In genomic region chr1:152060265-152060664, GRCm38 (mm10) we compare ENCODE assay signal across 22 mouse cellular contexts. TPM values are rescaled to one million over a fixed set of nuclear protein-coding genes. Genes with fewer than 3 reads are reported as not detected.
DNase-seq lines count a peak whose midpoint lies in the region; ATAC-seq and TF ChIP-seq lines count a peak whose summit lies in the region.
"Had no signal": no experiment of that assay in that cellular context is flagged by ENCODE, and none has a peak within 500 bp of the region (broad histone marks: within the 10 kb centered on the region; RNA-seq: fewer than 3 reads in every experiment).

No protein-coding gene starts in this region.

- 55% methylated on average over 3 of the region's 3 CpGs for WGBS in cerebellum, adult 2 months
- 88% methylated on average over 3 of the region's 3 CpGs for WGBS in midbrain, embryonic 12.5 days
- 82% methylated on average over 3 of the region's 3 CpGs for WGBS in midbrain, embryonic 10.5 days

- H3K9ac ChIP-seq in midbrain, embryonic 12.5 days (replicated peaks): no peak overlapping the region
- H3K9ac ChIP-seq: embryonic facial prominence, embryonic 12.5 days; forebrain, embryonic 13.5 days; forebrain, embryonic 15.5 days; forebrain, postnatal 0 days had no signal

- TF ChIP-seq CTCF in cerebellum, adult 2 months (IDR thresholded peaks at IDR 0.05; ENCODE audit: borderline replicate concordance, insufficient read depth, low read depth, low read length): no peak
- no peak for TF ChIP-seq CTCF in gastrocnemius, adult 2 months (IDR thresholded peaks at IDR 0.05)

- no peak for ATAC-seq in midbrain, embryonic 12.5 days (ENCODE audit: low FRiP score, low read depth)
- ATAC-seq: activated CD4-positive, CD25-positive, alpha-beta regulatory T cell, adult 4 months; CD4-positive, CD25-positive, alpha-beta regulatory T cell, adult 4 months; forebrain, embryonic 13.5 days; forebrain, embryonic 15.5 days; forebrain, postnatal 0 days; Patski had no signal

- no peak overlapping the region for H3K4me2 ChIP-seq in midbrain, embryonic 12.5 days (replicated peaks)
- H3K4me2 ChIP-seq: embryonic facial prominence, embryonic 12.5 days; forebrain, embryonic 13.5 days; forebrain, embryonic 15.5 days had no signal

- H3K9me3 ChIP-seq in midbrain, embryonic 12.5 days: no peaks in the 10 kb centered on the region
- H3K9me3 ChIP-seq in midbrain, embryonic 10.5 days (replicated peaks): no peaks in the 10 kb centered on the region
- H3K9me3 ChIP-seq: embryonic facial prominence, embryonic 10.5 days; embryonic facial prominence, embryonic 12.5 days; forebrain, embryonic 13.5 days; forebrain, embryonic 15.5 days had no signal

- no peak overlapping the region for H3K4me3 ChIP-seq in cerebellum, adult 2 months (replicated peaks; ENCODE audit: insufficient read depth, low read depth, low read length)
- H3K4me3 ChIP-seq in gastrocnemius, adult 2 months: no peak overlapping the region
- no peak overlapping the region for H3K4me3 ChIP-seq in midbrain, embryonic 12.5 days
- H3K4me3 ChIP-seq in midbrain, embryonic 10.5 days: no peak overlapping the region
- H3K4me3 ChIP-seq: embryonic facial prominence, embryonic 10.5 days; embryonic facial prominence, embryonic 12.5 days; forebrain, embryonic 13.5 days; forebrain, embryonic 15.5 days had no signal

- intact Hi-C loops in gastrocnemius, adult 2 months (cut with DNase I): no loop called here

- H3K27me3 ChIP-seq in cerebellum, adult 2 months (ENCODE audit: control insufficient read depth, insufficient read depth, low read length): no peaks in the 10 kb centered on the region
- no peaks in the 10 kb centered on the region for H3K27me3 ChIP-seq in midbrain, embryonic 12.5 days
- H3K27me3 ChIP-seq in midbrain, embryonic 10.5 days (ENCODE audit: low read depth, poor library complexity, severe bottlenecking): no peaks in the 10 kb centered on the region
- H3K27me3 ChIP-seq: CH12.LX; embryonic facial prominence, embryonic 12.5 days; forebrain, embryonic 13.5 days; forebrain, embryonic 15.5 days; Patski had no signal

- no peaks in the 10 kb centered on the region for H3K36me3 ChIP-seq in midbrain, embryonic 12.5 days
- H3K36me3 ChIP-seq in midbrain, embryonic 10.5 days: 0 out of 2 replicates have a peak, but pooled peaks cover 9% of the 10 kb centered on the region
- H3K36me3 ChIP-seq: embryonic facial prominence, embryonic 10.5 days; embryonic facial prominence, embryonic 12.5 days; forebrain, embryonic 15.5 days; G1E had no signal

- peak in 1 of 2 experiments; percentile 37 for DNase-seq in cerebellum, adult 2 months
- DNase-seq in cerebellum, adult 11 months: no peak
- no peak for DNase-seq in gastrocnemius, adult 2 months
- no peak for DNase-seq in gastrocnemius, adult 18-20 months (ENCODE audit: low spot score)
- no peak for DNase-seq in midbrain, embryonic 10.5 days (ENCODE audit: low spot score)
- DNase-seq: adrenal gland, adult 8-10 months; adrenal gland, postnatal 14 days; adrenal gland, postnatal 36 days; B cell, adult 2 months; cerebellum, adult 9-10 months; cerebellum, postnatal 10 days; forebrain, postnatal 0 days had no signal

- no peak for TF ChIP-seq POLR2A in cerebellum, adult 2 months (IDR thresholded peaks at IDR 0.05; ENCODE audit: borderline replicate concordance, insufficient read depth, low read length)

- H3K27ac ChIP-seq in cerebellum, adult 2 months (ENCODE audit: insufficient read depth, low read length): 0 out of 2 replicates have a peak overlapping the region, but pooled peaks have one; percentile 31
- H3K27ac ChIP-seq in gastrocnemius, adult 2 months: peak overlapping the region; percentile 31; the same call in 1 of the 2 replicates
- H3K27ac ChIP-seq in midbrain, embryonic 12.5 days (replicated peaks): 0 out of 2 replicates have a peak overlapping the region, but pooled peaks have one; percentile 20
- H3K27ac ChIP-seq in midbrain, embryonic 10.5 days (replicated peaks): no peak overlapping the region
- H3K27ac ChIP-seq: embryonic facial prominence, embryonic 10.5 days; embryonic facial prominence, embryonic 12.5 days; forebrain, embryonic 13.5 days; forebrain, embryonic 15.5 days had no signal

- peaks cover 35% of the 10 kb centered on the region for H3K4me1 ChIP-seq in cerebellum, adult 2 months (ENCODE audit: control insufficient read depth, insufficient read depth, low read length)
- H3K4me1 ChIP-seq in midbrain, embryonic 12.5 days: 0 out of 2 replicates have a peak, but pooled peaks cover 3% of the 10 kb centered on the region
- no peaks in the 10 kb centered on the region for H3K4me1 ChIP-seq in midbrain, embryonic 10.5 days
- H3K4me1 ChIP-seq: embryonic facial prominence, embryonic 10.5 days; forebrain, embryonic 15.5 days had no signal

RNA-seq across cellular contexts. Expression of gene 1700025G04Rik, which starts 29.7 kb away (rescaled TPM):
- polyA plus RNA-seq in cerebellum, adult 2 months (2012; rRNA removed): 27.9 and 29.8 TPM in 2 replicates
- 10 to 100 TPM; 66.2 to 72.2 TPM for total RNA-seq in gastrocnemius, adult 2 months (2021)
- 10 to 100 TPM; 72.9 to 79.7 TPM for total RNA-seq in gastrocnemius, adult 18-20 months (2021)
- 38.4 and 42.4 TPM in 2 replicates for polyA plus RNA-seq in midbrain, embryonic 12.5 days (2016; fragmentation: Nextera tagmentation; extraction: Ambion mirVana)
- 17.6 and 20.5 TPM in 2 replicates for polyA plus RNA-seq in midbrain, embryonic 10.5 days (2016; fragmentation: Nextera tagmentation; extraction: Ambion mirVana)
- polyA plus RNA-seq: G1E had no signal
